Mouse (Mus musculus) olfactory bulb, adult 2 months (tissue): Measurements from ENCODE around the gene Calr3.

Source experiments
- CTCF ChIP-seq: fragments of 200-500 bp; IDR thresholded peaks from 2 replicates; pipeline ENCODE4 v1.5.1; 2012; ENCODE audit warnings: low read depth, mild to moderate bottlenecking, low read length, moderate library complexity; ENCODE audit not compliant: insufficient read depth
- POLR2A ChIP-seq: fragments of 200-500 bp; IDR thresholded peaks from 2 replicates; pipeline ENCODE4 v1.6.1; 2012; ENCODE audit warnings: mild to moderate bottlenecking, low read depth, low read length, moderate library complexity; ENCODE audit not compliant: insufficient read depth

GRCm38 (mm10) chr8:72438248-72439015, 5.2 kb downstream of the Calr3 start:
- TF ChIP-seq CTCF: no peak
- no peak for TF ChIP-seq POLR2A
